Mouse (Mus musculus) bone marrow macrophage, adult 2 months (primary cell): ENCODE measurements around the gene Ceacam9. TPM values are rescaled to one million over a fixed set of nuclear protein-coding genes. Genes with fewer than 3 reads are reported as not detected.
"Not testable (repeated sequence)": the region's sequence is repeated elsewhere in the genome, so short reads cannot be mapped to it uniquely, and the experiment has no call there.

ENCODE experiments used
- H3K27ac ChIP-seq: 2 replicates; pipeline ENCODE4 v1.5.1; 2012; ENCODE audit warnings: low read depth, low read length; ENCODE audit not compliant: insufficient read depth
- H3K4me1 ChIP-seq: 2 replicates; pipeline ENCODE4 v1.6.1; 2012; ENCODE audit warnings: low read length; ENCODE audit not compliant: control insufficient read depth, insufficient read depth
- H3K4me3 ChIP-seq: 2 replicates; pipeline ENCODE4 v1.5.1; 2012; ENCODE audit warnings: mild to moderate bottlenecking, low read length, moderate library complexity; ENCODE audit not compliant: insufficient read depth
- CTCF ChIP-seq: IDR thresholded peaks from 2 replicates; pipeline ENCODE4 v1.5.1; 2012; ENCODE audit warnings: low read depth, mild to moderate bottlenecking, low read length, moderate library complexity
- POLR2A ChIP-seq: IDR thresholded peaks from 2 replicates; pipeline ENCODE4 v1.6.1; 2012; ENCODE audit warnings: mild to moderate bottlenecking, low read depth, low read length, borderline replicate concordance
- polyA plus RNA-seq: library from polyadenylated mRNA; stranded (reverse); fragments of >200 nt; gene quantifications from 2 replicates; pipeline ENCODE4 v1.2.4, GENCODE M21; 2012; ENCODE audit not compliant: missing spikeins, insufficient read depth, insufficient read length

Gene Ceacam9
- polyA plus RNA-seq, 1 experiment, result not detected

DNA sequence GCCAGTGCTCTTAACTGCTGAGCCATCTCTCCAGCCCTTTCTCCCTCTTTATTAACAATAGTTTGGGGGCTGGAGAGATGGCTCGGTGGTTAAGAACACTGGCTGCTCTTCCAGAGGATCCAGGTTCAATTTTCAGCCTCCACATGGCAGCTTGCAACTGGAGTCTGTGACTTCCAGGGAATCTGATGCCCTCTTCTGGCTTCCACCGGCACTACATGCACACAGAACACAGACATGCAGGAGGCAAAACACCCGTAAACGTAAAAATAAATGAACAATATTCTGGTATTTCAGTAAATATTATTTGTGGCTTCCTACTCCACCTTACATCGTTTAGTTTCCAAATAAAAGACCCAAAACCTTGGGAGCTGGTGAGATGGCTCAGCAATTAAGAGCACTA is 11.1 kb upstream of the Ceacam9 start:
- TF ChIP-seq POLR2A (no peak), CTCF (0 out of 2 replicates have a peak, but pooled peaks have one; percentile 18)
- no peak overlapping the region for H3K4me3 ChIP-seq
- H3K27ac ChIP-seq, result no peak overlapping the region
- H3K4me1 ChIP-seq, result no peaks in the 10 kb centered on the region

- Histone ChIP-seq H3K4me1 (peaks cover 8% of the 10 kb centered on the region), H3K27ac (no peak overlapping the region), H3K4me3 (no peak overlapping the region)
- TF ChIP-seq POLR2A, result no peak
- no peak; the same call in 1 of the 2 replicates for TF ChIP-seq CTCF
These were observed 8.9 kb upstream of the Ceacam9 start for GRCm38 (mm10) chr7:16712633-16713415.

GRCm38 (mm10) chr7:16716456-16717152 is 5.1 kb upstream of the Ceacam9 start:
- not testable (repeated sequence) for H3K4me1 ChIP-seq
- peak overlapping the region; percentile 35 for H3K27ac ChIP-seq

GRCm38 (mm10) chr7:16722490-16722889 is 761 bp downstream of the Ceacam9 start:
- H3K4me1 ChIP-seq, H3K4me3 ChIP-seq, H3K27ac ChIP-seq: not testable (repeated sequence)

More at GRCm38 (mm10) chr7:16716456-16717152, 5.1 kb upstream of the Ceacam9 start:
- not testable (repeated sequence) for H3K4me3 ChIP-seq

DNA sequence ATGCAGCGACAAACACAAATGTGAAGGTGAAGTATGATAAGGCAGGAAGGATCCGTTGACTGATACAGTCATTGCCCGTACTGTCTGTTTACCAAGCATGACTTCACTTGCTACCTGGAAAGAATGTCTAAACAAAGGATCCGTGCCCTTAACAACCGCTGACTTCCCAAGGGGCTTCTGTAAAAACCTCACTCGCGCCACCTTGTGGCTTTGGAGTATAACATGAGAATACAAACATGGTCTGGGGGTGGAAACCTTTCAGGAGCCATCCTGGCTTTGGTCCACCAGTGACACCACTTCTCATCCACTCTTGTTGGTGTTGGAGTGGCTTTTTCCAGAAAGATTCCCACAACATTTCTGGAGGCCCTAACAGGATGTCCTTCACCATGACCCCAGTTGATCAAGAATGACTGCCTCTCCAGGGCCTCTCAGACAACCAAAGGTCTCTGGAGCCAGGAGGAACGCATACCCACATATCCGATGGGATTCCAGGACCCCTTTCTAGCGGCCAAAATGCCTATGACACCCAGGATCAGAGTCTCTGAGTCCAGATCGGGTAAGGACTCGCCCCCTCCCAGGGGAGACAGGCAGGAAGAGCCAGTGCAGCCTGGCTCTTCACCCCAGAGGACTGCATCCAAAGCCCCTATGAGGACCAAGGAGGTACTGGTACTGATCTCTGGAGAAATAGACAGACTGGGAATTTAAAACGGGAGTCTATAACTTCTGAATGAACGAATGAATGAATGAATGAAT is 7.0 kb downstream of the Ceacam9 start:
- H3K27ac ChIP-seq, result no peak overlapping the region
- peak; percentile 65 for TF ChIP-seq CTCF
- no peak for TF ChIP-seq POLR2A
- peaks cover 12% of the 10 kb centered on the region for H3K4me1 ChIP-seq
- H3K4me3 ChIP-seq, result peak overlapping the region; percentile 22

GRCm38 (mm10) chr7:16729563-16729962 is 7.8 kb downstream of the Ceacam9 start:
- H3K4me3 ChIP-seq, result peak overlapping the region; percentile 22
- H3K27ac ChIP-seq, result 0 out of 2 replicates have a peak overlapping the region, but pooled peaks have one; percentile 11
- peaks cover 12% of the 10 kb centered on the region for H3K4me1 ChIP-seq

DNA sequence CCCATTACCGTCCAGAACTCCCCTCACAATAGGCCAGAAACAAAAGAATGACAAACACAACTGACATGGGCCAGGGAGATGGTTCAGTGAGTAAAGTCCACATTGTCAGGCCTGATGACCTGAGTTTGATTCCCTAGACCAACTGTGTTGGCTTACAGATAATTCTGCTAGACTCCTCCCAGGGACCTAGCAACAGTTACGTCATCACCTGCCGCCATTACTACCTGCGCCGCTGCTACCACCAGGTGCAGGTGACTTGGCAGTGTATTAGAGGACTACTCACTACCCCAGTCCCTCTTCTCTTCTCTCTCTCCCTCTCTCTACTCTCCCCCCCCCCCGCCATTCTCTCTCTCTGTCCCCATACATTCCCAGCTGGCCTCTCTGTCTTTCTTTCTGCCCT is 9.1 kb downstream of the Ceacam9 start:
- TF ChIP-seq CTCF, result no peak
- no peak for TF ChIP-seq POLR2A
- H3K4me3 ChIP-seq, result no peak overlapping the region
- peaks cover 12% of the 10 kb centered on the region for H3K4me1 ChIP-seq
- H3K27ac ChIP-seq, result no peak overlapping the region

- Histone ChIP-seq H3K4me3 (no peak overlapping the region), H3K27ac (no peak overlapping the region), H3K4me1 (peaks cover 12% of the 10 kb centered on the region)
- TF ChIP-seq CTCF (no peak), POLR2A (no peak)
These were observed 10.2 kb downstream of the Ceacam9 start for GRCm38 (mm10) chr7:16731893-16732422.

DNA sequence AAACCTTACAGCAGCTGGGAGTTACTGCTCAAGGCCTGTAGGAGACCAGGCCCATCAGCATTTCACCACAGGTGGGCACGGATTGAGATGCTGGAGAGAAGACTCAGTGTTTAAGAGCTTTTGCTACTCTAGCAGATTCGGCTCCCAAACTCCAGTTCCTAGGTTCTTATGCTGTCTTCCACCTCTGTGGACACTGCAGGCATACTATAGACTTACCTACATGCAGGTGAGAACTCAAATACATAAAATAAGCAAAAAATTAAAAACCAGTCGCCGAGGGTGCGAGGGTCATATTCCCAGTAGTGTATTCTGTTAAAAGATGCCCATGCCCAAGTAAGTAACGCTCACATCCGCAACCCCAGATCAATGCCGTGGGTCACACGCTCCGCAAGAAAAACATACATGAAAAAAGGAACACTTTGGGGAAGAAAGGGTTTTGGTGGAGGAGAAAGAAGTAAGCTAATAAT is 15.9 kb downstream of the Ceacam9 start:
- H3K4me3 ChIP-seq, result peak overlapping the region; percentile 27; the same call in 1 of the 2 replicates
- H3K4me1 ChIP-seq, result peaks cover 14% of the 10 kb centered on the region
- TF ChIP-seq POLR2A (no peak), CTCF (no peak)
- H3K27ac ChIP-seq, result no peak overlapping the region
